Mouse (Mus musculus) liver, embryonic 16.5 days (tissue): ENCODE measurements around the gene Enah. TPM values are rescaled to one million over a fixed set of nuclear protein-coding genes. Genes with fewer than 3 reads are reported as not detected.
A peak's percentile ranks its signal among the peaks of the same experiment; 100 is the strongest.

ENCODE experiments used
- ATAC-seq: fragments of 200-750 bp; cut with Nextera tagmentation; 2 replicates; pipeline ENCODE4 v1.8.0; 2017; ENCODE audit warnings: low read depth, mild to moderate bottlenecking, moderate number of reproducible peaks, moderate library complexity
- H3K27ac ChIP-seq: fragments of 300-500 bp; sonication (generic); 2 replicates; pipeline ENCODE4 v1.5.1; 2014; ENCODE audit warnings: mild to moderate bottlenecking, low read length
- H3K27me3 ChIP-seq: fragments of 300-500 bp; sonication (generic); 2 replicates; pipeline ENCODE4 v1.6.1; 2014; ENCODE audit warnings: low read depth, low read length, mixed read lengths; ENCODE audit not compliant: control insufficient read depth, insufficient read depth
- H3K36me3 ChIP-seq: fragments of 300-500 bp; sonication (generic); 2 replicates; pipeline ENCODE4 v1.6.1; 2014; ENCODE audit warnings: mild to moderate bottlenecking; ENCODE audit not compliant: control insufficient read depth, insufficient read depth
- H3K4me1 ChIP-seq: fragments of 300-500 bp; sonication (generic); 2 replicates; pipeline ENCODE4 v1.6.1; 2014; ENCODE audit warnings: low read depth, low read length, mixed read lengths; ENCODE audit not compliant: control insufficient read depth
- H3K4me2 ChIP-seq: fragments of 300-500 bp; sonication (generic); 2 replicates; pipeline ENCODE4 v1.6.1; 2014; ENCODE audit warnings: low read depth, low read length, mixed read lengths
- H3K4me3 ChIP-seq: fragments of 300-500 bp; sonication (generic); 2 replicates; pipeline ENCODE4 v1.5.1; 2014; ENCODE audit warnings: low read depth, mild to moderate bottlenecking, low read length
- H3K9ac ChIP-seq: fragments of 300-500 bp; sonication (generic); 2 replicates; pipeline ENCODE4 v1.6.1; 2014; ENCODE audit warnings: low read depth, low read length
- H3K9me3 ChIP-seq: fragments of 300-500 bp; sonication (generic); replicated peaks from 2 replicates; pipeline ENCODE4 v1.6.1; 2016; ENCODE audit warnings: low read length; ENCODE audit not compliant: control insufficient read depth
- WGBS: fragments of 180-500 bp; shearing (Covaris S2); extraction: QIAGEN DNeasy Blood & Tissue Kit; methylation state at CpG from one replicate; pipeline ENCODE4 v1.1.7; 2014; ENCODE audit not compliant: insufficient replicate concordance; 5-methylcytosine and 5-hydroxymethylcytosine counted together
- polyA plus RNA-seq: library from polyadenylated mRNA; unstranded; fragments of >200 nt; fragmentation: Nextera tagmentation; extraction: Ambion mirVana; gene quantifications from 2 replicates; pipeline ENCODE4 v1.2.1, GENCODE M21; 2015

The Enah gene
- polyA plus RNA-seq, 1 experiment from 2014 or later: 0.46 TPM

DNA sequence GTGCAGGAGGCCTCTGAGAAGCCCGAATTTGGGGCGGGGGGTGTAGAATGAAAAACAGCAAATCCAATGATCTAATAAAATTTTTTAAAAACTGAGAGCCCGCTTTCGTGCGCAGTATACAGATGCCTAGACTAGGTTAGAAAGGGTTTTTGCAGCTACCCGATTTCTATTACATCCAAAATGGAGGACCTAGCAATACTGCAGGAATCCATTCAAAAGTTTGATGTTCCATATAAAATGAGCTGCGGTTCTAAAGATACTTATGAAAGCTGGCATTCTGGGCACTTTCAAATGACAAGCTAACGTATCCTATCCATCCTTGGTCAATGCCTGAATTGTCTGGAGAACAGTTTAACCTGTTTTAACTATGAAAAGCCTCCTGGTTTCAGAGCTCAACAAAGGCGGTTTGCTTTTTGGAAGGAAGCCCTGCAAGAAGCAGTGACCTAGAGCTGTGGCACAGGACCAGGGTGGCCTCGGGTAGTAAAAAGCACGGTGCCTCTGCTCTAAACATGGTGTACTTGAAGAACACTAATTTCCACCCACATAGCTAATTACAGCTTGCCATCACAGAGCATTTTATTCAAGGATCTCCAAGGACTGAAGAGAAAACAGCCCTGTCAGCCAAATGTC, 1.2 kb upstream of the Enah start:
- H3K27ac ChIP-seq: no peak overlapping the region
- H3K9me3 ChIP-seq: no peaks in the 10 kb centered on the region
- WGBS: 37% methylated on average over 11 of the region's 11 CpGs
- H3K36me3 ChIP-seq: no peaks in the 10 kb centered on the region
- no peaks in the 10 kb centered on the region for H3K4me1 ChIP-seq
- H3K9ac ChIP-seq: no peak overlapping the region
- peaks cover 46% of the 10 kb centered on the region for H3K27me3 ChIP-seq
- peak overlapping the region; percentile 76; the same call in 1 of the 2 replicates for H3K4me2 ChIP-seq
- no peak for ATAC-seq
- no peak overlapping the region for H3K4me3 ChIP-seq

DNA sequence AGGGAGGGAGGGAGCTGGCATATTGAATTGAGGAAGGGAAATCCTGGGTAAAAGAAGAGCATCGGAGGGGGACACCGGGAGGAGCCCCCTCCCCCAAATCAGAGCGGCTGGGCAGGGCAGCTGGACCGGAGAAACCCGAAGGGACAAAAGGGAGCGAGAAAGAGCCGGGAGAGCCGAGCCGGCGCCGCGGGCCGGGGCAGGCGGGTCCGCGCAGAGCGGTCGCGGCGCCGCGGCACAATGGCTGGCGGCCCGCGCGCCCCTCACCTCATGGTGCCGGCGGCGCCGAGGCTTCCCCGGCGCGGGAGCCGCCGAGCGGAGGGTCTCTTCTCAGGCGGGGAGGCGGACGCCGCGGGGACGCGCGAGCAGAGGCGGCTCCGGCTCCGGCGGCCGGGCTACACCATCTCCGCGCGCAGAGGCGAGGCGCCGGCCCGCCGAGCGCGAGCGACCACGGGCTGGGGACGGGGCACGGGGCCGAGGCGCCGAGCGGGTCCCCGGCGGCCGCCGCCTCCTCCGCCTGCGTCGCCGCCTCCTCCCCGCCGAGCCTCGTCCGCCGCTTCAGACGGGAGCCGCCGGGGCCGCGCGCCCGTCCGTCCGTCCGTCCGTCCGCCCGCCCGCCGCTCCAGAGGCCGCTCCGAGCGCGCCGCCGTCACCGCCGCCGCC, 394 bp downstream of the Enah start:
- under 1% methylated on average over 88 of the region's 104 CpGs for WGBS
- H3K4me3 ChIP-seq: peak overlapping the region; percentile 64
- H3K27ac ChIP-seq: no peak overlapping the region
- peak; percentile 51 for ATAC-seq
- H3K4me1 ChIP-seq: no peaks in the 10 kb centered on the region
- H3K36me3 ChIP-seq: no peaks in the 10 kb centered on the region
- H3K9me3 ChIP-seq: no peaks in the 10 kb centered on the region
- peaks cover 46% of the 10 kb centered on the region for H3K27me3 ChIP-seq
- H3K9ac ChIP-seq: peak overlapping the region; percentile 34
- H3K4me2 ChIP-seq: peak overlapping the region; percentile 76

DNA sequence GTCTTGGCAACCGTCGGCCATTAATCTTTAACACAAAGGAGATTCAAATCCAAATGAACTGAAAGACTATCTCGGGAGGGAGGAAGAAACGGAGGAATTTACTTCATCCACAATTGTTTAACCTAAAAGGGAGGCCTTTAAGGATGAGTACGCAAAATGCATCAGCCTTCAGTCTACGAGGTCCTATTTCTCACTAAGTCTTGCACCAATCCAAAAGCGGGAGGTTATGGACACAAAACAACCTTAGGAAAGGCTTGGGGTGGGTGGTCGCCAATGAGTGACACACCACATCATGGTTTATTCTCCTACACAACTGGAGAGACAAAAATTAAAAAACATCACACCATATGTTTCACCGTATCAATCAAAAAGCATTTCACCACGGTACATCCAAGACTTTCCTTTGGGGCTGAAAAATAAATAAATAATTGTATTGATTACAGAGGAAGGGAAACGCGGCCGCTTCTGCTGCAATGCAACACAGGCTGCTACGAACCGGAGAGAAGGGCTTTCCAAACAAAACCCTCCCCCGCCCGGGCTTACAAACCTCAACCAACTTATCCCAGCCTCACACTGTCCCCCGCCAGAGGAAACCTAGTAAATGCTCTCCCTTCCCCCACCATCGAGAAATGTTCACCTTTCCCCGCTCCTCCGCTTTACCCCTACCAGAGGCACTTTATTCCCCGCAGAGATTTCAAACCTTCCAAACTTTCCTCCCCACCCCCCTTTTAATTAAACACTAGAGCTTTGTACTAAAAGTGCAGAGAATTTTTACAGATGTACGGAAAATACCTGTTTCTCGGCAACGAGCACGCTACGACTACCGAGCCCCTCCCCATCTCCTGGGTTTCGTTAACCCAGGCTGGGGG, 1.2 kb downstream of the Enah start:
- no peaks in the 10 kb centered on the region for H3K4me1 ChIP-seq
- 3% methylated on average over 29 of the region's 29 CpGs for whole genome bisulfite sequencing
- H3K36me3 ChIP-seq: no peaks in the 10 kb centered on the region
- peak overlapping the region; percentile 64 for H3K4me3 ChIP-seq
- no peak for ATAC-seq
- no peak overlapping the region for H3K27ac ChIP-seq
- no peaks in the 10 kb centered on the region for H3K9me3 ChIP-seq
- H3K4me2 ChIP-seq: peak overlapping the region; percentile 76
- peak overlapping the region; percentile 34; the same call in 1 of the 2 replicates for H3K9ac ChIP-seq
- H3K27me3 ChIP-seq: peaks cover 46% of the 10 kb centered on the region

DNA sequence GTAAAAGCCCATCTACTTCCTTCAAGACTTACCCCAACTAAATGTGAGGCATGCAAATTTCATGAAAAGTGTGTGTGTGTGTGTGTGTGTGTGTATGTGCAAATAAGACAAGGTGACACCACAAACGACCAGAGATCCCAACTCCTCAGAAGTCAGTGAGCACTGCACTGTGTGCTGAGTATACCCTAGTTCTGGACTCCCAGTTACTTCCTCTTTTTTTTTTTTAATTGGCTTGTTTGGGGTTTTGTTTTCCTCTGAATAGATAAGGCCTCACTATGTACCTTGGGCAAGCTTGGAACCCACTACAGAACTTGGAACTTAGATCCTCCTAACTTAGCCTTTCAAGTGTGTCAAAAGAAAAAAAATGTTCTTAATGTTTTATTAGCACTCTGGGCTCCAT, 14.0 kb downstream of the Enah start:
- Histone ChIP-seq H3K4me3 (no peak overlapping the region), H3K36me3 (no peaks in the 10 kb centered on the region), H3K9ac (no peak overlapping the region), H3K4me2 (no peak overlapping the region), H3K27ac (no peak overlapping the region), H3K9me3 (no peaks in the 10 kb centered on the region), H3K4me1 (no peaks in the 10 kb centered on the region), H3K27me3 (no peaks in the 10 kb centered on the region)
- ATAC-seq: no peak
- 5% methylated on average over 1 of the region's 1 CpGs for WGBS

DNA sequence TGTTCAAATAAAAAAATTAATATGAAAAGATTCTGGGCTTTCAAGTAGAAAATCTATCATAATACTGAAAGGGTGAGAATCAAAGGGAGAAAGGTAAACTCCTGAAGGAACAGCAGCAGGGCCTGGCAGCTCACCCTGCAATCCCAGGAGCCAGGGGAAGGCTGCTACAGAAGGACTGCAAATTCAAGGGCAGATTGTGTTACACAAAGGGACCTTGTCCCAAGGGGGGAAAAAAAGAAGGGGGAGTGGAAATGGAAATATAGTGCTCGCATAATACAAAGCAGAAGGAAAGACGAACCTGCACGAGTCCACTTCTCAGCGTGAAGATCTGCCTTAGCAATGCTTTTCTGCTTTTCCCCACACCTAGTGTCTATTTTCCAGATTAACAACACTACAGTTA, 21.1 kb downstream of the Enah start:
- Histone ChIP-seq H3K4me3 (no peak overlapping the region), H3K9ac (no peak overlapping the region), H3K27me3 (no peaks in the 10 kb centered on the region), H3K4me2 (no peak overlapping the region), H3K36me3 (no peaks in the 10 kb centered on the region), H3K4me1 (no peaks in the 10 kb centered on the region), H3K9me3 (no peaks in the 10 kb centered on the region), H3K27ac (no peak overlapping the region)
- WGBS: 66% methylated on average over 4 of the region's 4 CpGs
- ATAC-seq: no peak

DNA sequence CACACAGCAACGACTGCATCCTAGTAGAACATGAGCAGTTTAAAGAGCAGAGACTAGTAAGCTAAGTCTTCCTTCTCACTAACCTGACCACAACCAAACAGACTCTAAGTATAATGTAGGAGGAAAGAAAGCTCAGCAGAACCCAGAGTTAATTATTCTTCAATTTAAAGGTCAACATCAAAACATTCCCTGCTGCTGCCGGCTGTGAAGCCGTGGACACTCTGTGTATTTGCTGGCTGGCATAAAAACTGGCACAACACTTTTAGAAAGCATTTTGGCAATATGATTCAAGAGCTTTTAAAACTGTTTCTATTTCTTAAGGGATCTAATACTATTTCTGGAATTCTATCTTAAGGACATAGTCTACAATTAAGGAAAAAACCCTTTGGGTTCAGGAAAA, 22.0 kb downstream of the Enah start:
- no peaks in the 10 kb centered on the region for H3K4me1 ChIP-seq
- H3K4me3 ChIP-seq: no peak overlapping the region
- no peak overlapping the region for H3K27ac ChIP-seq
- no peaks in the 10 kb centered on the region for H3K27me3 ChIP-seq
- 67% methylated on average over 3 of the region's 3 CpGs for WGBS
- no peaks in the 10 kb centered on the region for H3K36me3 ChIP-seq
- no peaks in the 10 kb centered on the region for H3K9me3 ChIP-seq
- H3K4me2 ChIP-seq: no peak overlapping the region
- H3K9ac ChIP-seq: no peak overlapping the region
- ATAC-seq: no peak

DNA sequence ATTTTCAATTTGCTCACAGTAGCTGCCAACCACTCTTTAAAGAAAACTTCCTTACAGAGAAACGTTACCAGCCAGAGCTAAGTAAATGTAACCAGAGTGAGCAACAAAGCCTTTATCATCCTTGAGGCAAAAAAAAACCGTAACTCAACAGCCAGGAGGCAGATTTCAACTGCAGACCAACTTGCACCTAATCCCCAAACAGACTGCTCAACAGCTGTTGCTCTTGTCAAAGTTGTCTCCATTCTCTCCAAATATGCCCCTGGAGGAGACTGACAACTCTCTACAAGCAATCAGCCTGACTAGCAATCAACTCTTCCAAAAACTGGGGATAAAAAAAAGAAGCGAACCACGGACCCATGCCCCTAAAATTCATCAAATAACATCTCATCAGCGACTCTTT, 26.2 kb downstream of the Enah start:
- ATAC-seq: no peak
- H3K27me3 ChIP-seq: no peaks in the 10 kb centered on the region

DNA sequence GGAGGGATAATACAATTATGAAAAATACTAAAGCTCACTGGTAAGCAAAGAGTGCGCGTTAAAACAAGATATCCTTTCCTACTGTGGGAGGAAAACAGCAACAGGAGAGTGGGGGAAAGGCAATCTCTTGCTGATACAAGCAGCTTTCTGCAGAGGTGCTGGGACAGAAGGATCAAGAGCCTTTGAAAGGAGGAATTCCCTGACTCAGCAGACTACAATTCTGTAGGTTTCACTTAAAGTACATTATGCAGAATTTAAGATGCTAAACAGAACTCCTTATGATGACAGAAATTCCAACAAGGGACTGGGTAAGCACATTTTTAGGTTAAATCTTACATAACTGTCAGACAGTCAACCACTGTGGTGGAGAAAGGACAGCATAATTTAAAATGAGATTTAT, 31.4 kb downstream of the Enah start:
- H3K27me3 ChIP-seq: no peaks in the 10 kb centered on the region
- no peaks in the 10 kb centered on the region for H3K4me1 ChIP-seq
- WGBS: 68% methylated on average over 2 of the region's 2 CpGs
- no peak overlapping the region for H3K27ac ChIP-seq
- ATAC-seq: no peak
- no peak overlapping the region for H3K9ac ChIP-seq
- H3K4me3 ChIP-seq: no peak overlapping the region
- no peak overlapping the region for H3K4me2 ChIP-seq
- H3K9me3 ChIP-seq: no peaks in the 10 kb centered on the region
- H3K36me3 ChIP-seq: no peaks in the 10 kb centered on the region

More for the DNA sequence above, 26.2 kb downstream of the Enah start:
- Histone ChIP-seq H3K36me3 (no peaks in the 10 kb centered on the region), H3K4me1 (no peaks in the 10 kb centered on the region), H3K9me3 (no peaks in the 10 kb centered on the region), H3K4me3 (no peak overlapping the region), H3K4me2 (no peak overlapping the region), H3K9ac (no peak overlapping the region), H3K27ac (no peak overlapping the region)
- WGBS: 53% methylated on average over 5 of the region's 5 CpGs

DNA sequence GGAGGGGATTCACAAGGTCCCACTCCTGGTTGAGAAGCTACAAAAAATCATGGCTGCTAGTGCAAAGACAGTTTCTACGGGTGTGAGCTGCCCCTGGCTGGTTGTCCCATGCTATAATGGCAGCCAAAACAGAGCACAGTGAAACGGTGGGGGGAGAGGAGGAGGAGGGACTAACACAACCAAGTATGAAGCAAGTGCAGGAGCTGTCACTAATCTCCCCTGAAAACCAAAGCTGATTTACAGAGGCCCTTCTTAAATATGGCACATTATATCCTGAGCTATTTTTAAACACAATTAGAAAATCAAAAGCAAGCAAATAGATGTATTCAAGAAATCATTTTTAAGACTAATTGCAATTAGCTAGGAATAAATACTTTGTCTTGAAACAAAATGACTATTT, 32.6 kb downstream of the Enah start:
- H3K4me1 ChIP-seq: no peaks in the 10 kb centered on the region
- no peak for ATAC-seq
- H3K36me3 ChIP-seq: no peaks in the 10 kb centered on the region
- H3K27ac ChIP-seq: no peak overlapping the region
- H3K4me3 ChIP-seq: no peak overlapping the region
- H3K9ac ChIP-seq: no peak overlapping the region
- WGBS: 35% methylated on average over 2 of the region's 2 CpGs
- no peaks in the 10 kb centered on the region for H3K9me3 ChIP-seq
- H3K4me2 ChIP-seq: no peak overlapping the region
- no peaks in the 10 kb centered on the region for H3K27me3 ChIP-seq
